Mouse (Mus musculus) testis, adult 2 months (tissue): ENCODE results near the gene Fryl.

Experiments used
- CTCF ChIP-seq: fragments of 200-500 bp; IDR thresholded peaks from 2 replicates; pipeline ENCODE4 v1.5.1; 2012; ENCODE audit warnings: low read depth, mild to moderate bottlenecking, inconsistent platforms, low read length, moderate library complexity; ENCODE audit not compliant: control insufficient read depth, insufficient read depth, insufficient replicate concordance
- POLR2A ChIP-seq: fragments of 200-500 bp; IDR thresholded peaks from 2 replicates; pipeline ENCODE4 v1.6.1; 2012; ENCODE audit warnings: low read depth, mild to moderate bottlenecking, inconsistent platforms, low read length, moderate library complexity; ENCODE audit not compliant: control insufficient read depth

- no peak for TF ChIP-seq POLR2A
- TF ChIP-seq CTCF = no peak
These were observed 27.0 kb downstream of the Fryl start for GRCm38 (mm10) chr5:73229467-73229866.
